Mouse (Mus musculus) layer of hippocampus, adult 2 months (tissue): ENCODE data around the gene Col27a1. TPM values are rescaled to one million over a fixed set of nuclear protein-coding genes. Genes with fewer than 3 reads are reported as not detected.

ENCODE experiments used
- DNase-seq, 2 experiments: peaks; one replicate each; pipeline ENCODE4 v3.0.0; 2022; ENCODE audit warnings: low spot score in 2 of 2
- H3K27ac ChIP-seq: fragments of 200-600 bp; 2 replicates; pipeline ENCODE4 v1.8.1; 2022
- H3K4me3 ChIP-seq: fragments of 200-600 bp; 2 replicates; pipeline ENCODE4 v1.8.1; 2022; ENCODE audit warnings: mild to moderate bottlenecking
- CTCF ChIP-seq: fragments of 200-600 bp; conservative IDR thresholded peaks from 2 replicates; pipeline ENCODE4 v1.8.1; 2022; ENCODE audit warnings: antibody characterized with exemption, mild to moderate bottlenecking, moderate library complexity
- total RNA-seq, 2 experiments: library from RNA; stranded (reverse); gene quantifications; 2 replicates each; pipeline ENCODE4 v1.2.3; 2021

The Col27a1 gene
- total RNA-seq, 2 experiments from 2014 or later = 4.1 to 5.1 TPM

- TF ChIP-seq CTCF = peak; percentile 97
- H3K27ac ChIP-seq = peak overlapping the region; percentile 36; the same call in 1 of the 2 replicates
- peak; percentile 54 to 79 for DNase-seq
- peak overlapping the region; percentile 60 for H3K4me3 ChIP-seq
These were observed 1.6 kb downstream of the Col27a1 start for GRCm38 (mm10) chr4:63215185-63215992.

GRCm38 (mm10) chr4:63215993-63216531, 2.3 kb downstream of the Col27a1 start:
- Histone ChIP-seq H3K27ac (no peak overlapping the region; the same call in 1 of the 2 replicates), H3K4me3 (peak overlapping the region; percentile 60)
- DNase-seq = no peak
- peak; percentile 70 for TF ChIP-seq CTCF

- TF ChIP-seq CTCF = no peak
- H3K27ac ChIP-seq = no peak overlapping the region
- DNase-seq = no peak
- no peak overlapping the region; the same call in 1 of the 2 replicates for H3K4me3 ChIP-seq
These were observed 2.8 kb downstream of the Col27a1 start for GRCm38 (mm10) chr4:63216566-63216965.

- TF ChIP-seq CTCF = no peak
- H3K4me3 ChIP-seq = no peak overlapping the region
- DNase-seq = no peak
- no peak overlapping the region for H3K27ac ChIP-seq
These were observed 3.7 kb downstream of the Col27a1 start for GRCm38 (mm10) chr4:63217513-63217912.

GRCm38 (mm10) chr4:63219059-63219458, 5.3 kb downstream of the Col27a1 start:
- Histone ChIP-seq H3K4me3 (no peak overlapping the region), H3K27ac (no peak overlapping the region)
- no peak for TF ChIP-seq CTCF
- DNase-seq = no peak

- Histone ChIP-seq H3K27ac (no peak overlapping the region), H3K4me3 (no peak overlapping the region)
- no peak for TF ChIP-seq CTCF
- DNase-seq = no peak
These were observed 5.8 kb downstream of the Col27a1 start for GRCm38 (mm10) chr4:63219635-63220034.

GRCm38 (mm10) chr4:63221096-63221958, 7.5 kb downstream of the Col27a1 start:
- H3K4me3 ChIP-seq = no peak overlapping the region
- no peak for TF ChIP-seq CTCF
- no peak for DNase-seq
- no peak overlapping the region for H3K27ac ChIP-seq

- H3K27ac ChIP-seq = no peak overlapping the region
- no peak overlapping the region for H3K4me3 ChIP-seq
- TF ChIP-seq CTCF = no peak
- no peak for DNase-seq
These were observed 8.4 kb downstream of the Col27a1 start for GRCm38 (mm10) chr4:63222246-63222645.

- H3K4me3 ChIP-seq = no peak overlapping the region
- H3K27ac ChIP-seq = no peak overlapping the region
- no peak for TF ChIP-seq CTCF
- DNase-seq = no peak
These were observed 11.6 kb downstream of the Col27a1 start for GRCm38 (mm10) chr4:63225373-63225772.

GRCm38 (mm10) chr4:63226164-63226882, 12.5 kb downstream of the Col27a1 start:
- no peak for TF ChIP-seq CTCF
- Histone ChIP-seq H3K4me3 (no peak overlapping the region), H3K27ac (no peak overlapping the region)
- DNase-seq = no peak

- Histone ChIP-seq H3K27ac (no peak overlapping the region), H3K4me3 (no peak overlapping the region)
- no peak for DNase-seq
- no peak for TF ChIP-seq CTCF
These were observed 13.1 kb downstream of the Col27a1 start for GRCm38 (mm10) chr4:63226883-63227235.

GRCm38 (mm10) chr4:63228943-63229342, 15.1 kb downstream of the Col27a1 start:
- Histone ChIP-seq H3K4me3 (no peak overlapping the region), H3K27ac (peak overlapping the region; percentile 48; the same call in 1 of the 2 replicates)
- TF ChIP-seq CTCF = no peak
- peak; percentile 46 to 71 for DNase-seq
